Comparison of ENCODE assay signal across 1 mouse cellular context in genomic region chr11:120727564-120727963, GRCm38 (mm10).
TF ChIP-seq lines count a peak whose summit lies in the region.

No protein-coding gene starts in this region.

TF ChIP-seq in CH12.LX, 34 proteins besides CTCF, POLR2A, EP300 and RAD21:
- no peak for TF ChIP-seq ETS1 (conservative IDR thresholded peaks at IDR 0.05; ENCODE audit: low read depth, low read length)
